Mouse (Mus musculus) cortical plate, adult 2 months (tissue): ENCODE data around the gene Sult2b1.

Source experiments
- CTCF ChIP-seq: fragments of 200-500 bp; IDR thresholded peaks from 2 replicates; pipeline ENCODE4 v1.5.1; 2011; ENCODE audit warnings: mild to moderate bottlenecking, control low read depth, low read length; ENCODE audit not compliant: insufficient read depth; ENCODE audit errors: extremely low read depth
- POLR2A ChIP-seq: fragments of 200-500 bp; IDR thresholded peaks from 2 replicates; pipeline ENCODE4 v1.6.1; 2011; ENCODE audit warnings: mild to moderate bottlenecking, low read length, control low read depth; ENCODE audit not compliant: insufficient read depth; ENCODE audit errors: extremely low read depth

- no peak for TF ChIP-seq POLR2A
- no peak for TF ChIP-seq CTCF
Measured at GRCm38 (mm10) chr7:45786136-45786578, 1.7 kb upstream of the Sult2b1 start.
